Mouse (Mus musculus): ENCODE results near the gene 1700061G19Rik.
"Not testable (repeated sequence)": the region's sequence is repeated elsewhere in the genome, so short reads cannot be mapped to it uniquely, and the experiment has no call there.

The 1700061G19Rik gene

DNA sequence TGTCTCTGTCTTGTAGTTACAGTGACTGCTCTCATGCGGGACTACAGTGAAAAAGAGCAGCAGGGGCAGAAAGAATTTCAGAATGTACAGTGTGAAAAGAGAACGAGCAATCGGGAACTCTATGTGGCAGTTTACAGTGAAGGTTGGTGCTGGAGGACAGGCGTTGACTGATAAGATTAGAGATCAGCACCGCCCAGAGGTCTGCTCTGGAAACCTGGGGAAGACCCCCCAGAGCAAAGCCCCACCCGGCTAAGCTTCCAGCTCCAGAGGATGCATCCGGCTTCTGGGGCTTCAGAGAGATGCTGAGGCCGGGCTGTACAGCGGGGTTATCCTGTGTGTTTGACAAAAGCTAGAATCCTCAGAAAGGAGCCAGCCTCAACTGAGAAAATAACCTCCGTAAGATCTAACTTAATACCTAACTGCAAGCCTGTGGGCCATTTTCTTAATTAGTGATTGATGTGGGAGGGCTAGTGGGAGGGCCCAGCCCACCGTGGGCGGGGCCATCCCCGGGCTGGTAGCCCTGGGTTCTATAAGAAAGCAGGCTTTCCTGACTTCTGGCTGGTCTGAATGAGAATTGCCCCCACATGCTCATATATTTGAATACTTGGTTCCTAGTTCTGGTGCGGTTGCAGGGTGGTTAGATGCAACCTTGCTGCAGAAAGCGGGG is 4.9 kb upstream of the 1700061G19Rik start:
- no peak for DNase-seq (ENCODE audit: low spot score in 2 of 2)

DNA sequence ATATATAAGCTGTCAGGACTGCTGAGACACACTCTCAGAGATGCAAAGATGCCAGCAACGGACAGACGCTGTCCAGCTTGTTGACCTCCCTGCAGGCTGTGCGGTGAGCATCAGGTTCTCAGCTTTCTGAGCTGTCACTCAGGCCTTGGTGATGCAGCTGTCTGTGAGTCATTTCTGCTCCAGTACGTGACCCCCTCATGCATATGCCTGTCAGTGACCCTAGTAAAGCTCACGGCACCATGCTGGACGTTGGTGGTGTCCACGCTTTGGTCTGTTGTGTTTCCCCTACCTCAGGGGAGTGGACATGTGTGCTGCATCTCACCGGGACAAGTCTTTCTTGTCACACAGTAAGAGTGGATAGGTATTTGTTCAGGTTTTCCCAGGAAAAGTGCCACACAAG is 3.5 kb upstream of the 1700061G19Rik start:
- no peak for DNase-seq (ENCODE audit: low spot score in 2 of 2)

DNA sequence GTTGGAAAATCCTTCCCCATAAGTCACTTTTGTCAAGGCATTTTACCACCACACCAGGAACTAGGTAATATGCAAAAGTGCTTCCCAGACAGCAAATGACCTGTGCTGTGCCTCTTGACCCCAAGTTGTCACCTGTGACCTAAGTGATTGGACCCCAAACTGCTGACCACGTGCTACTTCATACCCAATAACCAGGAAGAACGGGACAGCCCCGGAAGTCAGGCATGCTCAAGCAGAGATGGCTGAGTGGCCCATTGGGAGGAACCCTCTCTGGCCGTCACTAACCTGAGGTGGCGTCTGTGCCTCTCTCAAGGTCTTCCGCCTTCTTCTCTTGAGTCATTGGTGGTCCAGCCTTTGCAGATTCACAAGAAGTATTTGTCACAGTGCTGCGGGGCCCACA is 2.8 kb upstream of the 1700061G19Rik start:
- no peak for DNase-seq (ENCODE audit: low spot score in 2 of 2)

DNA sequence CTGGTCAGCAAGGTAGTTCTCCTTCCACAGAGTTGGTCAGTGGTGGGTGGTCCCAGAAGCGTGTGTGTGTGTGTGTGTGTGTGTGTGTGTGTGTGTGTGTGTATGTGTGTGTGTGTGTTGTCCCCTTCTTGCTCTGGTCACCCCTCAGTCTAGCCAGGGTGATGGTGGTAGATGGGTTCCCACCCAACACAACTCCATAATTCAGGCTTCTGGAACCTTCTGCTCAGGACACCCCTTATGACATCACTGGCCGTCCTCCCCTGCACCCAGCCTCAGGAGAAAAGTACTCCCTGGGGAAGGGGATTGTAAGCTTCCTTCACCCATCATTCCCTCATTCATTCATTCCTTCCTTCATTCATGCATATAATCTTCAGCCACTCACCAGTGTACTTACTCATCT is 1.0 kb upstream of the 1700061G19Rik start, which contains the start of gene Acsbg2:
Gene Acsbg2 (minus strand): TSS at position 211 of the 400 bp plus-strand sequence.
- no peak for DNase-seq (ENCODE audit: low spot score in 2 of 2)

DNA sequence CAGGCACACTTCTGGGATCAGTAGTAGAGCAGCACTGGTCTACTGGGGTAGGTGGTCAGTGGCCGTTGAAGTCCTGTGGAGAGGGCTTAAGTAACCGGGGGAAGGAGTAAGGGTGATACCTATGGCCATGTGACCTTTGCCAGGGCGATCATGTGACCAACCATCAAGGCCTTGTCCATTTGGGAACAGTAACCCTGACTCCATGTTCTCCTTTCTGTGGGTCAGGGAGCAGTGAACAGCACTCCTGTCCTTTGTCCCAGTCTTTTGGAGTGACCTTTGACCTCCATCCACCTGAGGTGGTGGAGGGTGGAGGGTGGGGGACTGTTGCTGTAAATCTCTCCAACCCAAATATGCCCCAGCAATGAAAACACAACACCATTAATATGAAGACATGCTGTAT is 1.2 kb downstream of the 1700061G19Rik start:
- DNase-seq (ENCODE audit: low spot score in 2 of 2), result no peak

DNA sequence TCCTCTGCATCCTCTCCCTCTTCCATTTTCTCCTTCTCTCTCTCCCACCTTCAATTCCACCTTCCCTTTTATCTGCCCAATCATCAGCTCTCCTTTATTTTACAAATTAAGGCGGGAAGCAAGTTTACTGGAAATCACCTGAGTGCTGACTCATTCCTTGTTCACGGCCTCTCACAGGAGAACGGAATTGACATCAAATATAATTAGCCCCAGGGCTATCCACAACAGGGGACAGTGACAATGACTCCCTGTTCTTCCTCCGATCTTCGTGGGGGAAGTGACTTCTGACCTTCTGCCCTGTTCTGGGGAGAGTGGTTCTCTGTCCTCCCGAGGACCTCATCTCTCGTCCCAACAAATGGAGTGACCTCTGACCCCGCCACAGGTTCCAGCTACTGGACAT is 1.7 kb downstream of the 1700061G19Rik start:
- DNase-seq (ENCODE audit: low spot score in 2 of 2), result no peak

DNA sequence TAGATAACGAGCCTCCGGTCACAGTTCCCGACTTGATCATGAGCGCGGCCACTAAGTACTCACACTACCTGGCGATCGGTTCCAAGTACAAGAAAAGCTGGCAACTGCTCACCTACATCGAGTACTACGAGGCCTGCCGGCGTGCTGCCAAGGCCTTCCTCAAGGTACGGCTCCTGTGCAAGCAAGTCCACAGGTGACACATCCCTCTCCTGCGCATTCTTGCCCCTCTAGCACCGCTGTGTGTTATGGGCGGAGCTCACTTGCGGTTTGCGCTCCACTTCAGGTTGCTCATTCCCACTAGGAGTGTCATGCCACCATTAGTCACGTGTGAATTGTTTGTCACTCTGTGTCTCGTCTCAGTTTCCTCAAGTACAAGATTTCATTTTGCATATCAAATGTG is 2.1 kb downstream of the 1700061G19Rik start:
- DNase-seq (ENCODE audit: low spot score in 2 of 2), result no peak

DNA sequence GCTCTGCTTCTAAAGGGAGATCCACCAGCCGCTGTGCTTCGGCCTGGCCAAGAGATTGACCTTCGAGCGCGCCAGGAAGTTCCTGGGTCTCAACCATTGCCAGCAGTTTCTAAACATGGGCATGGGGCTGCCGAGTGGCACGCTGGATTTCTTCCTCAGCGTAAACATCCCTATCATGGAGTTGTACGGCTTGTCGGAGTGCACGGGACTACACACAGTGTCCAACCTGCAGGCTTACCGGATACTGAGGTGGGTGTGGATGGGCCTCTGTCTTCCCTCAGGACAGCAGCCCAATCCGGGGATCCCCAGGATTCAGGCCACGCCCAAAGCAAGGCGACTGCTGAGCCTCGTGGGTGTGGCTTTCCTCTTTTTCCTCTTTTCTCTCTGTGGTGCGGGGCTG is 8.3 kb downstream of the 1700061G19Rik start:
- DNase-seq (ENCODE audit: low spot score in 2 of 2), result no peak

DNA sequence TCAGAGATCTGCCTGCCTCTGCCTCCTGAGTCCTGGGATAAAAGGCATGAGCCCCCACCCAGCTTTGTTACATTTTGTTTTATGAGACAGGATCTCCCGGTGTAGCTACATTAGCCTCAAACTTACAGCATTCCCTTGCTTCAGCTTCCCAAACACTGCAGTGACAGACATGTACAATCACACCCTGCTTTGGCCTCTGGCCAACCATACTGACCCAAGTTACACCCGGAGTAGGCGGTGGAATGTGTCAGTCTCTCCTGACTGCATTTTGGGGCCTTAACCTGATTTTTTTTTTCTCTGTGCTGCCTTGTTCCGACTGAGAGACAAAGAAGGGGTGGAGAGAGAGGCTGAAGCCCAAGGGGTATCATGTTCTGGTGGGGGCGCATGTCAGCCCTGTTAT is 9.1 kb downstream of the 1700061G19Rik start:
- DNase-seq (ENCODE audit: low spot score in 2 of 2), result no peak

DNA sequence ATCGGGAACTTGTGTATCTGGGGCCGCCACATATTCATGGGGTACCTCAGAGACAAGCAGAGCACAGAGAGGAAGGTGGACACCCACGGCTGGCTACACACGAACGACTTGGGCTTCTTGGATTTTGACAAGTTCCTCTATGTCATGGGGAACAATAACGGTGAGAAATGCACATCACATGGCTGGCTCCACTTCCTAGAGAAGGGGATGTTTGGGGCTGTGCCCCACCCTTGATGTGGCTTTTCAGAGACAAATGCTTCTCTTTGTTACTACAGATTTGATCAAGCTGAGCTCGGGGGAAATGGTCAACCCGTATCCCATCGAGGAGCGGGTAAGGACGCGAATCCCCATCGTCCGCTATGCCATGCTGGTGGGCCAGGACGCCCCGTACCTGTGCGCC is 9.5 kb downstream of the 1700061G19Rik start:
- no peak for DNase-seq (ENCODE audit: low spot score in 2 of 2)

DNA sequence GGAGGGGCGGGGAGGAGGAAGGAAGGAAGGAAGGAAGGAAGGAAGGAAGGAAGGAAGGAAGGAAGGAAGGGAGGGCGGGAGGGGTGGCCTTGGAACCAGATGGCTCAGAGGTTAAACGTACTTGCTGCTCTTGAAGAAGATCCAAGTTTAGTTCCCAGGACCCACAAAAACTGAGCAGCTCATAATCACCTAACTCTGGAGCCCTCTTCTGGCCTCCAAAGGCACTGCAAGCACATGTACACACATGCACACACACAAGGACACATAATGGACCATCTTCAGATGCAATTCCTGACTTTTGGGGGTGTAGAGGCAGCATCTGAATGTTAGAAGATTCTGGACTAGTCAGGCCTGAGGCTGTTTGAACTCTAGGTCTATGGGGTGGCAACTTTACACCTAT is 12.8 kb downstream of the 1700061G19Rik start:
- no peak for DNase-seq (ENCODE audit: low spot score in 2 of 2)

DNA sequence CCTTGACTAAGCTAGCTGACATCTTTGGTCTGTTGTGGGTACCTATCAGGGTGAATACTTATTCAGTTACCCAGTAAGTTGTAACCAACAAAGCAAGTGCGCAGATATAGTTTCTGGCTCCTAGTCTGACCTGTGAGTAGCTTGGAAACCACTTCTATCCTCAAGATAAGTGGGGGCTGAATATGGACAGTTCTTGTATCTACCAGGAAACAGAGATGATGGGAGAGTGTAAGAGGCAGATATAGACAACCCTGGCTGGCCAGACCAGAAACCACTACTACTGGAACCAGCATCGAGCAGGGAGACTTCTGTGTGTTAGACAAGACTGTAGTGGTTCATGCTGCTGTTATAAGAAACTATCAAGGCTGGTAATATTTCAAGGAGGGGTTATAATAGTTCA is 14.7 kb downstream of the 1700061G19Rik start:
- DNase-seq (ENCODE audit: low spot score in 2 of 2), result no peak

DNA sequence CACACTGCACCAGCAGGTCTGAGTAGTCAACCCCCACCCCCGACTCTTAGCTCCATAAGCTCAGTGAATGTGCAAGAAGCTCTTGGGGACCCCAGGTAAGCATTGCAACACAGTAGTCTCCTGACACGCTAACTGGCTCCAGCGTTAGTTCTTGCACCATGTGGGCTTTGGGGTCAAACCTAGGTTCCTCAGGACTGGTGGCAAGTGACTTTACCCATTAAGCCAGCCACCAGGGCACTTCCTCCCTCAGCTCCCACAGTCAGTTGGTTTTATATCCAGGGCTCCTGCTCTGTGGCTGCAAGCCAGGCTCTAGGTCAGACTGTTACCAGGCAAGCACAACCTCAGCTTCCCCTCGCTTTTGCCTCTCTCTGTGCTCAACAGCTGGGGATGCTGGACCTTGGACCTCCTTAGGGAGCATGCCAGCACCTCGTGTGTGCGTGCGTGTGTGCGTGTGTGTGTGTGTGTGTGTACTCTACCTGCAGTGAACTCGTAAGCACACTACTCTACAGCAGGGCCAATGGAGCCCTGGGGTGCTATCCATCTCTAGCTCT is 20.2 kb downstream of the 1700061G19Rik start:
- DNase-seq (ENCODE audit: low spot score in 2 of 2), result no peak

DNA sequence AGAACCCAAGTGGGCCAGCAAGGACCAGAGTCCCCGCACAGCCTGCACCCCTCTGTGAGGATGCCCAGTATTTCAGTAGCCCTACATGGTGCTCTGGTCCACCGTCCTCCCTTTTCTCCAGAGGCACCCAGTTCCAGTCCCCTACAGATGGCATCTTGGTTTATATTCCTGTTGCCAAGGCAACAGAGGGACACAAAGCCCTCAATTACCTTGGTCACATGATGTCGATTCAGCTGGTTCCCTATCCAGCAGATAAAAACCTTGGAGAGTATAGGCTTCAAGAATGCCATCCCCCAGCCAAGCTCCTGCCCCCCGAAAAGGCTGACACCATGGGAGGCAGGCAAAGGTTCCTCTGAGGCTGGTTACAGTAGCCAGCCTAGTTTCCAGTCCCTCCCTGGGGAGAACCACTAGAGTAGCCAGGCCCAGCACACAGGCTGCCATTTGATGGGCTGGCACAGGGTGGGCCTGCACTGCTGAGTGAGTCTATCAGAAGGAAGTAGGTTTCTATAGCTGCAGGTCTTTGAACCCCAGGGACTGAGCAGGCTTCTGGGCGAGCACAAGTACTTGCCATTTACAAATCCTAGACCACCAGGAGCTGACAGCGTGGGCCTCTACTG is 21.3 kb downstream of the 1700061G19Rik start:
- no peak for DNase-seq (ENCODE audit: low spot score in 2 of 2)

DNA sequence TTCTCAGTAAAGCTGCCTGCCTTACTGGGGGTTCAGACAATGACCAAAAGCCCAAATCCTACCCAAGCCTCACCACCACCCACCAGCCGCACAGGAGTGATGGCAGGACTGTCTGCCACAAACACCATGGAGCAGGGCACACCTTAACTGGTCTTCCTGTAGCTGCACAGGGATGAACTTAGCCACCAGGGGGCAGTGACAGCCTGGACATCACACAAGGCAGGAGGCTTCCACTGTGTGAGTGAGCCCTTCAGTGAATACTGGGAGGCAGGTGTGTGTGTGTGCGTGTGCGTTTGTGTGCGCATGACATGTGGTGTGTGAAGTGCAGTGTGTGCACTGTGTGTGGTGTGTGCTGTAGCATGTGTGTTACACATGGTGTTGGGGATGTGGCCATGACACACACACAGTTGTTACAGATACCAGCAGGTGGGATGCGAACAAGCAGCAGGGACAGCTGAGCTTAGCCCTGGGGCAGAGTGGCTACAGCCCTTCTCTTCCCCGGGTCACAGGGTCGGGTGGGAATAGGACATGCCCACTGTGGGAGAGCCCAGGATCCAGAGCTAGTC is 22.4 kb downstream of the 1700061G19Rik start:
- DNase-seq (ENCODE audit: low spot score in 2 of 2), result peak; percentile 62 to 86

DNA sequence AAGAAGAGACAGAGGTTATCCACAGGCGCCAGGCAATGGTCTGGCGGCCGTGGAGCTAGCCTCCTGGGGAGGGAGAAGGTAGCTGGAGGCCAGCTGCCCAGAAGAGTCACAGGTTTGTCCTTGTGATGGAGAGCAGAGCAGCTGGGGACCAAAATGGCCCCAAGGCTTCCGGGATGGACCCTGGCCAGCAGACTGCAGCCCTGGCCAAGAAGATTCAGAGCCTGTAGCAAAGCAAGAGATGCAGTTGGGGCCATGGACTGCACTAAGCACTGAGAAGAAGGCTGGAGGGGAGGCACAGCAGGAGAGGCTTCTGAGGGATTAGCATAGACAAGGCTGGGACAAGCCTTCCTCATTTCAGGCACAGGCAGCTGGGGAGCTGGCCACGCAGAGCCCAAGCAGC is 27.4 kb downstream of the 1700061G19Rik start:
- no peak for DNase-seq (ENCODE audit: low spot score in 2 of 2)

DNA sequence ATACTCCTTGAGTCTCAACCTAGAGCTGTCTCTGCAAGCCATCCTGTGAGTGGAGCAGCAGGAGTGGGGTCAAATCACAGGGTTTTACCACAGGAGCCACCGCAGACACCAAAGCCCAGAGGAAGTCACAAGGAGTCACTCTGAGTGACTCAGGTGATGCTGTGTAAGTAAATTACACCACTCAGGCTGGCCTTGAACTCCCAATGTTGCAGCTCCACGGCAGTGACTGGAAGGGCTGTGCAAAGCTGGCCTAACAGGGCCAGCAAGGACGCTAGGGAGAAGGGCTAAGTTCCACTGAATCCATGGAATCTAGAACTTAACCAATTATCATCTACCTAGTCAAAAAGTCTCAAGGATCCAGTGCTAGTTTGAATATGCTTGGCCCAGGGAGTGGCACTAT is 30.9 kb downstream of the 1700061G19Rik start:
- no peak for DNase-seq (ENCODE audit: low spot score in 2 of 2)

DNA sequence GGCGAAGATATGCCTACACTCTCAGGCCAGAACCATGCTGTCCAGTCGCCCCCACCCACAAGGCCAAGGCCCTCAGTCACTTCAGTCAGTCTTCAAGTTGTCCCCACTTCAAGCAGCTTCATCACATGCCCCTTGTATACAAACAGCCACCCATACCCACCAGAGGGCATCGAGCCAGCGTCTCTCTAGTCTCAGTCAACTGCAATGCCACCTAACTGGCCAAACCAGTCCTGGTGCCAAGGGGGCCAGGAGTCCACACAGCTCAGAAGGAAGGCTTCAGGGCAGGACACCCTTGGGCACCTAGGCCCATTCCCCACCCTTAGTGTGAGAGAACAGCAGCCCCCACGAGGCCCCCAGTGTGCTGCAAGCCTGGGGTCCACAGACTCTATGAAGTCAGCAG is 31.8 kb downstream of the 1700061G19Rik start:
- DNase-seq (ENCODE audit: low spot score in 2 of 2), result no peak

DNA sequence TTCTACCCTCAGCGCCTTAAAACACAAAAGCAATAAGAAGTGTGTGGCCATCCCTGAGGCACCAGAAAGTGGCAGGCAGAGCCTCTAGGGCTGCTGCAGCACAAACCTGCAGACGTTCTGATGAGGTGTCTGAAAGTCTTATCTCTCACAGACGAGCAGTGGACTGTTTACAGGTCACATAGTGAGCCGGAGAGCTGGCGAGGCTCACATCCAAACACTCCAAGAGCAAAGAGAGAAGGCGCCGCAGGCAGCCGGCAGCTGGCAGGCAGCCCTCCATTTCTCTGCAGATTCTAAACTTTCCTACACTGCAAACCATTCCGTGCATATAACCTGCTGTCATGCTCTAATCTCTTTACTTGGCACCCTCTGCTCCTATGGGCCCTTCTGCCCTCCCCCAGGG is 32.6 kb downstream of the 1700061G19Rik start:
- DNase-seq (ENCODE audit: low spot score in 2 of 2), result no peak

DNA sequence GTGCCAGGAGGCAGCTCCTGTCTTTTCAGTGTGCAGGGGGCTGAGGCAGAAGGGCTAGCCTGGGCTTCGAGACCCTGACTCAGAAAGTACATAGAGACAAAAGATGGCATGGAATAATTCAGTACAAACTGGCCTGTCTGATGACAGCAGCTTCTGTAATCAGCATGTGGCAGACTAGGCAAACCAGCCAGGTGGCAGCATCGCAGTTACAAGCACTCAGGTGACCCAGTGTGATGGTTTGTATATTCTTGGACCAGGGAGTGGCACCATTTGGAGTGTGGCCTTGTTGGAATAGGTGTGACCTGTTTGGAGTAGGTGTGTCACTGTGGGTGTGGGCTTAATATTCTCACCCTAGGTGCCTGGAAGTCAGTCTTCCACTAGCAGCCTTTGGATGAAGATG is 34.5 kb downstream of the 1700061G19Rik start:
- not testable (repeated sequence) for DNase-seq (ENCODE audit: low spot score in 2 of 2)

DNA sequence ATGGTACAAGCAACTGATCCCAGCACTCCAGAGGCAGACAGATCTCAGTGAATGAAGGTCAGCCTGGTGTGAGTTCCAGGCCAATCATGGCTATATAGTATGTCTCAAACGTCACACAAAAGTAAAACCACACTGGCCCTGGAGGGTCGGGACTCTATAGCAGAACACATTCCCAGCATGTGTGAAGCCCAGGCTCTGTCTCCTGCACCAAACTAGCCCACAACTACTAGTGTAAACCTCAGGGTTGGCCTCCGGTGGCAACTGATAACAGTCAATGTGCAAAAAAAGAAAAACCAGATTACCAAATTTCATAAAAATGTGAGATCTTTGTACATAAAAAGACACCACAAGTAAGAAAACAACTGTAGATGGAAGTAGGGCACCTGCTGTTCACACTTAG is 37.7 kb downstream of the 1700061G19Rik start:
- no peak for DNase-seq (ENCODE audit: low spot score in 2 of 2)

DNA sequence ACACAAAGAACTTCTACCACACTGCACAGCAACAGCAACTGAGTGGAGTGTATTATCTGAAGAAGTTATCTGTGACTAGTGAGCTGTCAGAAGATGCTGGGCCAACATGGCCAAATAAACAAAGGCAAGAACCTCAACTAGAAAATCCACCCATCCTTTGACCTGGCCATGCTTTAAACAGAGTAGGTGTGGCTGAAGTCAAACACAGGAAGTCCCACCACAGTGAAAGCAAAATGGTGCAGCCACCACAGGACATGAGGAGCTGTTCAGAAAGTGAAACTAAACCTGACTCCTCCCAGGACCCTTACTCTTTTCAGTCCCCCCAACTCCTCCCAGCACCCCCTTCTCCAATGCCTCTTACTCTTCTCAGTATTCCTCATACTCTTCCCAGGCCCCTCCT is 38.2 kb downstream of the 1700061G19Rik start:
- DNase-seq (ENCODE audit: low spot score in 2 of 2), result no peak

DNA sequence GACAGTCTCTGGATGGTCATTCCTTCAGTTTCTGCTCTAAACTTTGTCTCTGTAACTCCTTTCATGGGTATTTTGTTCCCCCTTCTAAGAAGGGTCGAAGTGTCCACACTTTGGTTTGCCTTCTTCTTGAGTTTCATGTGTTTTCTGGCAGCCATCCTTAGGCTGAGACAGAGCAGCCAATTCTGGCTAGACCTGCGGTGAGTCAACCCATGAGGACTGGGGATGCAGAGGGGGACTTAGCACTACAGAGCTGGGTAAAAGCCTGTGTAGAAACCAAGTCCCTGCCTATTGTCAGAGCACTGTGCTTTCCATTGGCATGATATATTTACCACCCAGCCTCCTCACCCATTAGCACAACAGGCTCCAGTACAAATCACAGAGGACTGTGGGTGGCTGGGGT is 41.9 kb downstream of the 1700061G19Rik start:
- DNase-seq (ENCODE audit: low spot score in 2 of 2), result no peak
